Mouse (Mus musculus) splenic B cell, adult 2 months (primary cell): ENCODE data around the gene Slc16a4.
"Not testable (repeated sequence)": the region's sequence is repeated elsewhere in the genome, so short reads cannot be mapped to it uniquely, and the experiment has no call there.

Experiments
- DNase-seq: peaks from one replicate; pipeline ENCODE4 v3.0.0-alpha.2; 2011; ENCODE audit warnings: low read depth, low spot score
- H3K27me3 ChIP-seq: 2 replicates; pipeline ENCODE4 v1.6.1; 2012; ENCODE audit warnings: mild to moderate bottlenecking, low read length, moderate library complexity, mixed read lengths; ENCODE audit not compliant: control insufficient read depth, poor library complexity, insufficient read depth, severe bottlenecking
- H3K36me3 ChIP-seq: 2 replicates; pipeline ENCODE4 v1.6.1; 2012; ENCODE audit warnings: mild to moderate bottlenecking, low read length, moderate library complexity, mixed read lengths; ENCODE audit not compliant: control insufficient read depth, poor library complexity, insufficient read depth, severe bottlenecking

Slc16a4 gene

DNA sequence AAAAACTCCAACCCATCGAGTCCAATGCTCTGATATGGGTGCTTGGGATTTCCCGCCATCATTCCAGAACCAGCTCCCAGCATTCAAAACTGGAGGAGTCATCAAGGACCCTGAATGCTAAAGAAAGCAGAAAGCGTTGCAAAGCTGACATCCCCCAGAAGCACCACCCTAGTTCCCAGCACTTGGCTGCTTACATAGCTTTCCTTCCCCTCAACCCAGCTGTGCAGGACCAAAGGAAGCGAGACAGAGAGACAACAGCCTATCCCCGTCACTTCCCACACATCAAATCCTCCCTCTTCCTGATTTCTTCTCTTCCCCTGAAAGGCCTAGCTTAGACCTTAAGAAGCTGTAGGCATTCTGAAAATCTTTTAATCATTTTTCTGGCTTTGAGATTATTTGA is 15.7 kb upstream of the Slc16a4 start:
- DNase-seq: no peak
- Histone ChIP-seq H3K36me3 (no peaks in the 10 kb centered on the region), H3K27me3 (no peaks in the 10 kb centered on the region)

GRCm38 (mm10) chr3:107275996-107276395 is 15.0 kb upstream of the Slc16a4 start:
- H3K27me3 ChIP-seq: no peaks in the 10 kb centered on the region
- DNase-seq: peak; percentile 5
- H3K36me3 ChIP-seq: no peaks in the 10 kb centered on the region

DNA sequence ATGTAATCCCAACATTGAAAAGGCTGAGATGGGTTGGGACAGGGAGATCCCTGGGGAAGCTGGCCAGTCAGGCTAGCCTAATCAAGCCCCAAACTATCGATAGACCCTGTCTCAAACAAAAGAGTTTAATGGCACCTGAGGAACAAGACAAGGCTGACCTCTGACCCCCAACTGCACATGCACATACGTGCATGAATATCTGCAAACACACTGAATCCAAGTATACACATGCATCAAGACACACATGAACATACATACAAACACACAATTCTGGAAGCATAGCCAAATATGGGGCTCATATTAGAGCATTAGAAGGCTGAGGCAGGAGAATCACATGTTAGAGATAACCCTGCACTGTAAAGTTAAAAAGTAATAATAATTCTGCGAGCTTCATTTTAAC is 14.4 kb upstream of the Slc16a4 start:
- no peak for DNase-seq
- Histone ChIP-seq H3K36me3 (no peaks in the 10 kb centered on the region), H3K27me3 (no peaks in the 10 kb centered on the region)

- peak; percentile 91 for DNase-seq
- Histone ChIP-seq H3K27me3 (no peaks in the 10 kb centered on the region), H3K36me3 (peaks cover 11% of the 10 kb centered on the region; the same call in 1 of the 2 replicates)
Measured at GRCm38 (mm10) chr3:107278479-107279269, 12.4 kb upstream of the Slc16a4 start, which contains the start of gene Lamtor5. Lamtor5 (plus strand) TSS chr3:107278858.

GRCm38 (mm10) chr3:107286123-107286522 is 4.9 kb upstream of the Slc16a4 start:
- no peak for DNase-seq
- Histone ChIP-seq H3K36me3 (peaks cover 11% of the 10 kb centered on the region; the same call in 1 of the 2 replicates), H3K27me3 (no peaks in the 10 kb centered on the region)

DNA sequence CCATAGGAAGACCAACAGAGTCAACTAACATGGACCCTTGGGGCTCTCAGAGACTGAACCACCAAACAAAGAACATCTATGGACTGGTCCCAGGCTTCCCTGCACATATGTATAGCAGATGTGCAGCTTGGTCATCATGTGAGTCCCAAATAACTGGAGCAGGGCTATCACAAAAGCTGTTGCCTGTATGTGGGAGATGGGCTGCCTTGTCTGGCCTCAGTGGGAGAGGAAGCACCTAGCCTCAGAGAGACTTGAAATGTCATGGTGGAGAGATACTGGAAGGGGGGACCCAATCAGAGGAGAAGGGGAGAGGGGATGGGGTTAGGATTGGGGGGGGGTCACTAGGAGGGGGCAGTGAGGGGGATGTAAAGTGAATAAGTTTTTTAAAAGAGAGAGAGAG is 3.7 kb upstream of the Slc16a4 start:
- peaks cover 7% of the 10 kb centered on the region; the same call in 1 of the 2 replicates for H3K36me3 ChIP-seq
- no peak for DNase-seq
- H3K27me3 ChIP-seq: no peaks in the 10 kb centered on the region

GRCm38 (mm10) chr3:107295672-107296360 is 4.8 kb downstream of the Slc16a4 start:
- Histone ChIP-seq H3K27me3 (no peaks in the 10 kb centered on the region), H3K36me3 (no peaks in the 10 kb centered on the region)
- no peak for DNase-seq

GRCm38 (mm10) chr3:107296917-107297316 is 5.9 kb downstream of the Slc16a4 start:
- not testable (repeated sequence) for DNase-seq, H3K36me3 ChIP-seq, H3K27me3 ChIP-seq

DNA sequence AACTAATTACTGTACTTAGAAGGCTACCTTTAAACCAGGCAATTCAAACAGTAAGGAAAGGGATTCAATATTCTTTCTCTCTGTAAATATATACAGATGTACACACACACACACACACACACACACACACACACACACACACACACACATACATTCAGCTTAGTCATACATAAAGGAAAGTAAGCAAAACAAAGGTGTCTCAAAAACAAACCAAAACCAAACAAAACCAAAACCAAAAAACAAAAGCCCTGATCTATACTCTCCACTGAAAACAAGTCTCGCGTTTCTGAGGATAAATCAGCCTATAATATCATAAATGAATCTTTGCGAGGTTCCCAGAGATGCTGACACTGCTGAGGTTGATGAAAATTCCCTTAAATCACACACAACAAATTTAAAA is 26.3 kb downstream of the Slc16a4 start:
- DNase-seq: no peak
- H3K36me3 ChIP-seq: peaks cover 1% of the 10 kb centered on the region; the same call in 1 of the 2 replicates
- H3K27me3 ChIP-seq: no peaks in the 10 kb centered on the region

- no peak for DNase-seq
- H3K36me3 ChIP-seq: peaks cover 6% of the 10 kb centered on the region; the same call in 1 of the 2 replicates
- H3K27me3 ChIP-seq: no peaks in the 10 kb centered on the region
Measured at GRCm38 (mm10) chr3:107321141-107321540, 30.1 kb downstream of the Slc16a4 start.

DNA sequence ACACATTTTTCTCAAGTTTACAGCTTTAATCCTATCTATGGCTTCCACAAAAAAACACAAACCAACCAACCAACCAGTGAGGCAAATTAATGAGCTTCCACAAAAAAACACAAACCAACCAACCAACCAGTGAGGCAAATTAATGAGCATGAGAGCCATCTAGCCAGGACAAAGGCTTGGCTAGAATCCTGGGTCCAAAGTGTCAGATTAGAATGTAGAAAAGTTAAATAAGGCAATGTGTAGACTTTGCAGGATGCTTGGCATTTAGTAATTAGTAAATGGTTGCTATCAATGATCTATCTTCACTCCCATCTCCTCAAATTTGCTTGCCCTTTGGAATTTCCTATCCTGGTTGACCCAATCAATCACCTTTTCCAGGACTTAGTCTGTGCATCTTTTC is 30.7 kb downstream of the Slc16a4 start:
- H3K36me3 ChIP-seq: peaks cover 6% of the 10 kb centered on the region; the same call in 1 of the 2 replicates
- no peak for DNase-seq

GRCm38 (mm10) chr3:107326442-107326841 is 35.4 kb downstream of the Slc16a4 start:
- Histone ChIP-seq H3K27me3 (no peaks in the 10 kb centered on the region), H3K36me3 (peaks cover 6% of the 10 kb centered on the region; the same call in 1 of the 2 replicates)
- no peak for DNase-seq

More for the DNA sequence above, 30.7 kb downstream of the Slc16a4 start:
- H3K27me3 ChIP-seq: no peaks in the 10 kb centered on the region

GRCm38 (mm10) chr3:107330503-107331424 is 39.7 kb downstream of the Slc16a4 start:
- Histone ChIP-seq H3K27me3 (no peaks in the 10 kb centered on the region), H3K36me3 (no peaks in the 10 kb centered on the region; the same call in 1 of the 2 replicates)
- DNase-seq: no peak

DNA sequence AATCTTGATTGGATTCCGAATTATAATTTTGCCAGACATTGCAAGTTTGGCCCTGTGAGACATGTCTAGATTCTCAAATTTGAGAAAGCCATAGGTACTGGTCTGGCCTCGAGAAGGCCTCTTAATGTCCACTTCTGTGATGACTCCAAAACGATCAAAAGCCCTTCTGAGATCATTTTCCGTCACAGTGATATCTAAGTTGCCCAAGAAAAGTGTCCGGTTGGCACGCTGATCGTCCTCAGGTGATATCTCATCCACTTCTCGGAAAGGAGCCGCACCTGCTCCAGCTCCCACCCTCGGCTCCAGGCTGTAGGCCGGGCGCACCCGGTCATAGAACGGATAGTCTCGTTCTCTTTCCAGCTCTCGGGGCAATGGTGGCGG is 40.7 kb downstream of the Slc16a4 start:
- Histone ChIP-seq H3K27me3 (no peaks in the 10 kb centered on the region), H3K36me3 (no peaks in the 10 kb centered on the region; the same call in 1 of the 2 replicates)
- no peak for DNase-seq
